Mouse (Mus musculus) erythroblast, embryonic 14.5 days (primary cell): Measurements from ENCODE around the gene Glmp. TPM values are rescaled to one million over a fixed set of nuclear protein-coding genes. Genes with fewer than 3 reads are reported as not detected.

Experiments used
- H3K27me3 ChIP-seq: 2 replicates; pipeline ENCODE4 v1.6.1; 2012; ENCODE audit warnings: inconsistent platforms; ENCODE audit not compliant: control insufficient read depth
- H3K36me3 ChIP-seq: 2 replicates; pipeline ENCODE4 v1.6.1; 2012; ENCODE audit warnings: mild to moderate bottlenecking, inconsistent platforms; ENCODE audit not compliant: control insufficient read depth
- H3K4me1 ChIP-seq: 2 replicates; pipeline ENCODE4 v1.6.1; 2012; ENCODE audit warnings: inconsistent platforms; ENCODE audit not compliant: control insufficient read depth
- H3K4me3 ChIP-seq: replicated peaks from 2 replicates; pipeline ENCODE3; 2012; ENCODE audit warnings: moderate library complexity, mild to moderate bottlenecking, inconsistent platforms
- H3K9me3 ChIP-seq: 2 replicates; pipeline ENCODE4 v1.6.1; 2012; ENCODE audit warnings: low read length, inconsistent platforms, mixed read lengths; ENCODE audit not compliant: control insufficient read depth
- GATA1 ChIP-seq: IDR thresholded peaks from 2 replicates; pipeline ENCODE4 v1.6.1; 2012; ENCODE audit warnings: low read length, inconsistent platforms, mixed read lengths
- TAL1 ChIP-seq: IDR thresholded peaks from 3 replicates; pipeline ENCODE4 v1.6.1; 2012; ENCODE audit warnings: low read length, inconsistent platforms, mixed read lengths
- polyA plus RNA-seq: library from polyadenylated mRNA; stranded (reverse); fragments of >175 nt; gene quantifications from 2 replicates; pipeline ENCODE4 v1.2.3, GENCODE M21; 2012

Glmp gene
- polyA plus RNA-seq, 1 experiment = 4.4 TPM

GRCm38 (mm10) chr3:88334902-88335435 lies 10.1 kb downstream of the Glmp start:
- peaks cover 24% of the 10 kb centered on the region for H3K36me3 ChIP-seq
- peaks cover 5% of the 10 kb centered on the region for H3K27me3 ChIP-seq
- no peak for TF ChIP-seq TAL1
- no peak for TF ChIP-seq GATA1
- H3K9me3 ChIP-seq = peaks cover 6% of the 10 kb centered on the region
- peaks cover 66% of the 10 kb centered on the region for H3K4me1 ChIP-seq
- peak overlapping the region; percentile 78 for H3K4me3 ChIP-seq

- Histone ChIP-seq H3K4me3 (peak overlapping the region; percentile 78), H3K36me3 (peaks cover 24% of the 10 kb centered on the region), H3K27me3 (peaks cover 5% of the 10 kb centered on the region), H3K9me3 (peaks cover 6% of the 10 kb centered on the region), H3K4me1 (peaks cover 70% of the 10 kb centered on the region)
- TF ChIP-seq GATA1 (no peak), TAL1 (no peak)
Observed at GRCm38 (mm10) chr3:88335436-88336053, 10.7 kb downstream of the Glmp start.

GRCm38 (mm10) chr3:88336058-88337013 lies 11.5 kb downstream of the Glmp start, which contains the start of the genes Tmem79 and Smg5:
Tmem79 (minus strand) TSS chr3:88336148.
Smg5 (plus strand) TSS chr3:88336260.
- Histone ChIP-seq H3K36me3 (peaks cover 32% of the 10 kb centered on the region), H3K4me1 (peaks cover 78% of the 10 kb centered on the region), H3K9me3 (peaks cover 6% of the 10 kb centered on the region)

GRCm38 (mm10) chr3:88337367-88338020 lies 12.7 kb downstream of the Glmp start:
- TF ChIP-seq TAL1 (no peak), GATA1 (no peak)
- Histone ChIP-seq H3K4me1 (peaks cover 82% of the 10 kb centered on the region), H3K36me3 (peaks cover 43% of the 10 kb centered on the region)

More at GRCm38 (mm10) chr3:88336058-88337013, 11.5 kb downstream of the Glmp start, which contains the start of the genes Tmem79 and Smg5:
- peak within 1 kb of the TSS; percentile 78 for H3K4me3 ChIP-seq
- peaks cover 5% of the 10 kb centered on the region for H3K27me3 ChIP-seq
- TF ChIP-seq GATA1 (no peak), TAL1 (no peak)

GRCm38 (mm10) chr3:88338316-88338715 lies 13.5 kb downstream of the Glmp start:
- TF ChIP-seq TAL1 (peak; percentile 42; the same call in 1 of the 3 replicates), GATA1 (no peak; the same call in 1 of the 2 replicates)
- peaks cover 75% of the 10 kb centered on the region for H3K4me1 ChIP-seq
- peaks cover 46% of the 10 kb centered on the region for H3K36me3 ChIP-seq
- no peaks in the 10 kb centered on the region for H3K27me3 ChIP-seq
- H3K9me3 ChIP-seq = no peaks in the 10 kb centered on the region
- H3K4me3 ChIP-seq = peak overlapping the region; percentile 78

More at GRCm38 (mm10) chr3:88337367-88338020, 12.7 kb downstream of the Glmp start:
- H3K4me3 ChIP-seq = peak overlapping the region; percentile 78
- peaks cover 6% of the 10 kb centered on the region for H3K9me3 ChIP-seq
- peaks cover 5% of the 10 kb centered on the region for H3K27me3 ChIP-seq

- H3K4me1 ChIP-seq = peaks cover 68% of the 10 kb centered on the region
- no peak for TF ChIP-seq GATA1
- TF ChIP-seq TAL1 = no peak
- peak overlapping the region; percentile 78 for H3K4me3 ChIP-seq
Observed at GRCm38 (mm10) chr3:88339006-88339405, 14.2 kb downstream of the Glmp start.

GRCm38 (mm10) chr3:88350732-88351131 lies 25.9 kb downstream of the Glmp start:
- Histone ChIP-seq H3K9me3 (no peaks in the 10 kb centered on the region), H3K36me3 (peaks cover 100% of the 10 kb centered on the region), H3K4me1 (no peaks in the 10 kb centered on the region), H3K4me3 (no peak overlapping the region), H3K27me3 (no peaks in the 10 kb centered on the region; the same call in 1 of the 2 replicates)
- TF ChIP-seq GATA1 (no peak), TAL1 (no peak)

More at GRCm38 (mm10) chr3:88339006-88339405, 14.2 kb downstream of the Glmp start:
- Histone ChIP-seq H3K36me3 (peaks cover 53% of the 10 kb centered on the region), H3K9me3 (no peaks in the 10 kb centered on the region), H3K27me3 (no peaks in the 10 kb centered on the region)

- Histone ChIP-seq H3K9me3 (no peaks in the 10 kb centered on the region), H3K36me3 (peaks cover 100% of the 10 kb centered on the region), H3K4me3 (no peak overlapping the region), H3K27me3 (no peaks in the 10 kb centered on the region; the same call in 1 of the 2 replicates), H3K4me1 (no peaks in the 10 kb centered on the region; the same call in 1 of the 2 replicates)
- TF ChIP-seq GATA1 = no peak
- no peak for TF ChIP-seq TAL1
Observed at GRCm38 (mm10) chr3:88352907-88353306, 28.1 kb downstream of the Glmp start.
